Mouse (Mus musculus) splenic B cell, adult 2 months (primary cell): ENCODE results near the gene Btbd11.

Experiments used
- DNase-seq: peaks from one replicate; pipeline ENCODE4 v3.0.0-alpha.2; 2011; ENCODE audit warnings: low read depth, low spot score
- H3K27me3 ChIP-seq: 2 replicates; pipeline ENCODE4 v1.6.1; 2012; ENCODE audit warnings: mild to moderate bottlenecking, low read length, moderate library complexity, mixed read lengths; ENCODE audit not compliant: control insufficient read depth, poor library complexity, insufficient read depth, severe bottlenecking
- H3K36me3 ChIP-seq: 2 replicates; pipeline ENCODE4 v1.6.1; 2012; ENCODE audit warnings: mild to moderate bottlenecking, low read length, moderate library complexity, mixed read lengths; ENCODE audit not compliant: control insufficient read depth, poor library complexity, insufficient read depth, severe bottlenecking

The Btbd11 gene

GRCm38 (mm10) chr10:85508193-85508794 lies 121.7 kb downstream of the Btbd11 start:
- Histone ChIP-seq H3K36me3 (no peaks in the 10 kb centered on the region), H3K27me3 (no peaks in the 10 kb centered on the region)
- DNase-seq, result no peak

GRCm38 (mm10) chr10:85509000-85509399 lies 122.4 kb downstream of the Btbd11 start:
- Histone ChIP-seq H3K27me3 (no peaks in the 10 kb centered on the region), H3K36me3 (no peaks in the 10 kb centered on the region)
- DNase-seq, result no peak

DNA sequence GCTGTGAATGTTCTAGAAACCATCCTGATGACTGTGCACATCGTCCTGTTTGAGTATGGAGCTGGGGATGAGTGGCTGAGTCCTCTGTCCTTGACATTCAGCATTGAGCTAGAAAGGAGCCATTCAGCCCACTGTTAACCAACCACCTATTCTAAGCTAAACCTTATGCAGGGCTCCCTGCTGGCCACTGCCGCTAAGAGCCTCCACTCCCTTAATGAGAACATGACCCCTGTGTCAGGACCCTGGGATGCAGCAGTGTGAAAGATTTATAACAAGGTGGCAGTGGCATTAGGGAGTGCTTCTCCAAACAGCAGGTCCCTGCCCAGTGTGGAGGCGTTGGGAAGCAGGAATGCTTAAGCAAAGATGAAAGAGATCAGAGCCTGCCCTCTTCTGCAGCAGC lies 123.7 kb downstream of the Btbd11 start:
- no peaks in the 10 kb centered on the region for H3K36me3 ChIP-seq
- no peaks in the 10 kb centered on the region for H3K27me3 ChIP-seq
- no peak for DNase-seq

DNA sequence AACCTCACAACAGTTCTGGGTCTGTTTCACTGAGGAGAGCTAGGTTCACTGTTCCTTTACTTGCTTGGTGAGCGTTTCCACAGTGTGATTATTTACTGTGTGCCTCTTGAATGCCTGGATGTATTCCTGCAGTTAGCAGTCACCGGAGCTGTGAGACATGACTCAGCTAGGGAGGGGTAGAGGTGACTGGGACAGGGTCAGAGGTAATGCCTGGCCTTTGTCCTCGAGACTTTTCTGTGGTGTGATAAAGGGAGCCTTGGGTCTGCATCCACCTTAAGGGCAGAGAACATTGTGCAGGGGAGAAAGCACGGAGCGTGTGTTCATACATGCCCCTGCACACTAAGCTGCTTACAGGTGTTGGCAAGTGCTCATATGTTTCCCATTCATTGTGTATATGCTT lies 126.2 kb downstream of the Btbd11 start:
- Histone ChIP-seq H3K27me3 (no peaks in the 10 kb centered on the region), H3K36me3 (no peaks in the 10 kb centered on the region)
- DNase-seq, result no peak

- DNase-seq, result no peak
- Histone ChIP-seq H3K36me3 (no peaks in the 10 kb centered on the region), H3K27me3 (no peaks in the 10 kb centered on the region)
Observed at GRCm38 (mm10) chr10:85517223-85518110, 130.9 kb downstream of the Btbd11 start.

- DNase-seq, result no peak
- Histone ChIP-seq H3K27me3 (no peaks in the 10 kb centered on the region), H3K36me3 (no peaks in the 10 kb centered on the region)
Observed at GRCm38 (mm10) chr10:85518111-85518409, 131.4 kb downstream of the Btbd11 start.

DNA sequence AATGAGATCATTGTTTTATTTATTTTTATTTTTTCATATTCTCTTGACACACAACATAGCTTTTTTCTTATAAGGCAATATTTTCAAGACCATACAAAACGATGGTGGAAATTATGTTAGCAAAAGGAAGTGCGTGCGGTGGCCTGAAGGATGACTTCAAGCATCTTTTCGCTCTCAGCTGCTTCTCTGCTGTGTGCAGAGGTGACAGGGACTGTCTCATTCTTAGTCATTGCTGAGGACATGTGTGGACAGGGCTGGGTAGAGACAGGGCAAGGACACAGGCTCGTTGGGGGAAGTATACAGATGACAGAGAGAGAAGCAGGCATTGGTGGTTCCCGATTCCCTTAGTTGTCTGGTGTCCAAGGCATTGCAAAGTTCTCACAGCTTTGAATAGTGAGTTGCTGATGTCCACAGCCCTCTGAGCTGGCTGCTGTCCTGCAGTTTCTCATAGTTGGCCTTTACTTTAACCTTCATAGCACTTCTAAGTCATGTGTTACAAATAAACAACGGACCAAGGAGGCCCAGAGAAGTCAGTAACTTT lies 135.7 kb downstream of the Btbd11 start:
- Histone ChIP-seq H3K36me3 (no peaks in the 10 kb centered on the region; the same call in 1 of the 2 replicates), H3K27me3 (no peaks in the 10 kb centered on the region)
- no peak for DNase-seq

- no peak for DNase-seq
- H3K27me3 ChIP-seq, result no peaks in the 10 kb centered on the region
- no peaks in the 10 kb centered on the region; the same call in 1 of the 2 replicates for H3K36me3 ChIP-seq
Observed at GRCm38 (mm10) chr10:85525267-85526015, 138.8 kb downstream of the Btbd11 start.

DNA sequence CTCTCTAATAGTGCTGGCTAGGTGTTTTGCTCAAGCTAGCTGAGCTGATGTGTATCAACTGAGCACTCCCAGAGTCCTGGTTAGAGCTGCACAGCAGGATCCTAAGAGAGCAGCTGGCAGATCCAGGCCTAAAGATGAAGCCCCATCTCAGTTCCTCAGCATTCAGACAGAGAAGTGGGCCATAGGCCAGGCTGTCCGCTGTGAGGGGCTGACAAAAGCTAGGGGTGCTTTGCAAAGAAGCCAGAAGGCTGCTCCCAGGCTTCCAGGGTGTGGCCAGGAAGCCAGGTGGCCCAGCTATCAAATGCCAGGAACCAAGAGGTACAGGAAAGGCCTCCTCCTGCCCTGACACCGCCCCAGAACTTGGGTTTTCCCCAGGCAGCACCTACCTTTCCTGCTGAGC lies 140.0 kb downstream of the Btbd11 start:
- no peak for DNase-seq
- Histone ChIP-seq H3K36me3 (no peaks in the 10 kb centered on the region; the same call in 1 of the 2 replicates), H3K27me3 (no peaks in the 10 kb centered on the region)

DNA sequence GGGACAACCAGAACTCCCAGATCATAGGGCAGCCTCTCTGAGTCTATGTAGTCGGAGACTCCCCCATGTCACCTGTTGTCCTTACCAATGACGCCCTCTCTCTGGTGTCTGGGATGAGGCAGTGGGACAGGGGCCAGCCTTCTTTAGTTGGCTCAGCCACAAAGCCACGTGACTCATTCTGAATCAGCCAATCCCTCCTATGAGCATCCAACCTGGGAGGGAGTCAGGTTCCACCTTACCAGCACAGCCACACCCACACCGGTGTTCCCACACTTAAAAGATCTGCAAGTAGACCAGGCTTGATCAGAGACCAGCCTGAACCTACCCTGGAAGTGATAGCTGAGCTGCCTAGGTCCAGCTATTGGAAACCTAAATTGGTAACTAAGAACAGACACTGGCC lies 141.1 kb downstream of the Btbd11 start:
- no peaks in the 10 kb centered on the region for H3K27me3 ChIP-seq
- DNase-seq, result no peak
- no peaks in the 10 kb centered on the region; the same call in 1 of the 2 replicates for H3K36me3 ChIP-seq

GRCm38 (mm10) chr10:85533192-85533710 lies 146.6 kb downstream of the Btbd11 start:
- H3K36me3 ChIP-seq, result no peaks in the 10 kb centered on the region
- DNase-seq, result no peak
- no peaks in the 10 kb centered on the region for H3K27me3 ChIP-seq

DNA sequence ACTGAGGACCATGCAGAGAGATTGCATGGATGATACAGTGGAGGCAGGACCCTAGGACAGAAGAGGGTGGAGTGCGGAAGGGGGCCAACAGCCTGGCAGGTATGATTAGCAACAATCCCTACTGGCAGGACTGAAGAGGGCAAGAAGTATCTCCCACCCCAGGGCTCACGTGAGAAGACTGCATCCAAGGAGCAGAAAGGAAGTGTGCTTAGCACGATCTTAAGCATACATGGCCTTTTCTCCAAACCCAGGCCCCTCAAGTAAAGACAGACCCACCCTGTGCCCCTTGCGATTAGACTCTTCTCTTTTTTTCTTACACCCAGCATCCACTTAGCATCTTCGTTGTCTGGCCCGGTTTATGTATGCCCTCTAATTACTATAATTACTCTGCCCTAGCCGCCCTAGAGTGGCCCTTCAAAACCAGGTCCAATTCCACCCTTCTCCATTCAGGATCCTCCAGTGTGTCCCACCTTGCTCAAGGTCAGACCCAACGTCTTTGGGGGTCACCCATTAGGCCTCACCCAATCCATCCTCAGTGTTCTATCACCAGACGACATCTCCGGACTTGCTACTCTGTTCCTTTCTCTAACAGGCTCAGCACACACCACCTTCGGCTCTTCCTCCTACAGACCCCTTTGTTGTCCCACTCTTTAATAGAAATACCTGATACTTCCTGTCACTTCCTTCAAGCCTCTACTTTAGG lies 151.6 kb downstream of the Btbd11 start:
- no peak for DNase-seq
- H3K36me3 ChIP-seq, result no peaks in the 10 kb centered on the region
- no peaks in the 10 kb centered on the region for H3K27me3 ChIP-seq

DNA sequence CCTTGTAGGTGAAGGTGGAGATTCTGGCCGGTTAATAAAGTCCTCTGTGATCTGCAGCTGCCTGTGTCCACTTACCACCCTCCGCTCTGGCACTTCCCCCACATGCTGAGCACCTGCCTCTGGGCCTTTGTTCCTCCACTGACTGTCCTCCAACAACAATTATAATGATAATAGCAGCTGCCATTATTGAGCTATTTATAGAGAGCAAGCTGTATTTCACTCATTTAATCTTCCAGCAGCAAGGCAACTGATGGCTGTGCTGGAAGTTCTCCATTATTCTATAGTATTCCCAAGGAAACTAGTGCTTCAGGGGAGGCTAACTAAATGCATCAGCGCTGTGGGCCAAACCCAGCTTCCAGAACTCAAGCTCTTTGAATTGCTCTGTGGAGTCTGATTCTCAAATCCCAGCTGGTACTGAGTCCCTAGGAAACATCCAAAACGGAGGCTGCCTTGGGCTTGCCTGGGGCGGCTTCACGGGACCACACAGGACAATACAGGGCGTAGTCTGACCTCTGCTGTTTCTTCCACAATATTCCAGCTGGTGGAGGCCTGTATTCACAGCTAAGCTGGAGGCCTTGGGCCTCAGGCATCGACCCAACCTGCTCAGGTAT lies 153.0 kb downstream of the Btbd11 start:
- no peak for DNase-seq
- H3K27me3 ChIP-seq, result no peaks in the 10 kb centered on the region
- no peaks in the 10 kb centered on the region for H3K36me3 ChIP-seq
